Mouse (Mus musculus) cerebellum, adult 11 months (tissue): ENCODE results near the gene Mknk1.

Experiments used
- DNase-seq: peaks from one replicate; pipeline ENCODE4 v3.0.0; 2022

Gene Mknk1

DNA sequence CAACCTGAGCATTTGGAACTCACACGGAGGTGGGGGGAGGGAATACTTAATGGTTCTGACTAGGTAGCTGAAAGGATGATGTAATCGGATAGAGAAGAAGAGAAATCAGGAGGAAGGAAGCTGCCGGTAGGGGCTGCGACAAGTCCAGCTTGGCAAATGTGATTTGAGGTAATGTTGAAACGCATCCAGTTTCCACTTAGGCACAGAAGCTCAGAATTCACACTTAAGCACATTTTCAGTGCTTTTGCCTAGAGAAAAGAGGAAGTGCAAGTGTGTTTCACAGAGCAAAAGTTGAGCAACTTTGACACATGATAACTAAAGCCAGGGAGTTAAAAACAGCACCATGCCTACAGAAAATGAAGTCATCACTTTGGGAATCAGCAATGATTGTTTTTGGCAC is 8.4 kb downstream of the Mknk1 start:
- DNase-seq = no peak

DNA sequence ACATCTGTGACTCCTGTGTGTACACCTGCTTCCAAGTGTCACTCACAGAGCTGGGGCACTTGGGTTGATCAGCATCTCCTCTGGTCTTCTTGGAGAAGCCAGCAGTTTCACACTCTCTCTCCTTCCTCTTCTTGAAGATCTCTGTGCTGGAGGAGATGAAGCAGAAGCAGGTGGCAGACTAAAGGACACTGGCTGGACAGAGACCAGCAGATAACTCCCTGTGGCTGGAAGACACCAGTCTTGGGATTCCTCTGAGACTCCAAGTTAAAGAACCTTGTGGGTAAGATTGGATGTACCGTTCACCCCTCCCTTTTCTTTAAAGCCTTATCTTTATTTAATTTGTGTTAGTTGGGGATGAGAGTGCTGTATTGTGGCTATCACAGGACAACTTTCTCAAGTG is 9.1 kb downstream of the Mknk1 start:
- DNase-seq = no peak

DNA sequence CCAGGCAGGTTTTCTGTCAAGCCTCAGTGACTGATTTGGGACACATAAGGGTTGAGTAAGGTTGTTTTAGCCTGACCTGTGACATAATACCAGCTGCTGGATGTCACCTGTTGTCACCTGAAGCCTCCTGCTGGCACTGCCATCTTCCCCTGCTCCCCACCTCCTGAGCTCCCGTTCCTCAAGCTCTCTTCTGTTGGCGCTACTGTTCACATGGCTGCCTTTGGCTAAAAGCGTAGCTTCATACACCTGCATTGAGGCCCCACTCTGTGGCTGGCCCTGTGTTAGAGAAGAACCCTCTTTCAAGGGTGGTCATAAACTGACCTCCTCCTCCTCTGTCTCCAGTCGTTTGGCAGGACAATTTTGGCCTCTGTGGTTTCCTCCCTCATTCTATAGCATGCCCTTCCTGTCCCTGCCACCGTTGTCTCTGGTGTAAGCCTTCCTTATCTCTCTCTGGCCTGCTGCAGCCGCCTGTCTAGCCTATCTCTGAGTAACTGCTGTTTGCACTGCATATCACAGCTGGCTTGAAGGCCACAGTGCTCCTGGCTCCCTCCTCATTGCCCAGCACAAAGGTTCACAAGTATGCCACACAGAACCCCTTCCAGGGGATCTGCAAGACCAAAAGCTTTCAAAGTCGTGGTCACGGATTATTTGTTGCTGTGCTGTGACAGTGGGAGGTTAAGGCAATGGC is 10.1 kb downstream of the Mknk1 start:
- DNase-seq = no peak

DNA sequence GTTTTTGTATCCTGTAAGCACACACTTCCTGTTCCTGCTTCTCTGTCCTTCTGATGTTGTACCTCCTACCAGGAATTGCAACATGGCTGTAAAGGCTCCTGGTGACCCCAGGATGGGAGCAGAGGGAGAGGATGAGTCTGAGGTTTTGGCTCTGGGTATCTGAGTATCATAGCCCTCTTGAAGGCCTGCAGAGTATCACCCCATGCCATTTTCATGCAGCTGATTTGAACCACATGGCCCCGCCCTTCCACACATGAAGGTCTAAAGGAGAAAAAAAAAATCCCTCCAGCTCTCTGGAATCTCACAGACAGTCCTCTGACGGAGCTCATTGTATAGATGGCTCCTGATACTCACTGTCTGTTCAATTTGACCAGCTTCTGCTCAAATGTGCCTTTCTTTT is 11.1 kb downstream of the Mknk1 start:
- DNase-seq = no peak

- DNase-seq = no peak
These were observed 11.6 kb downstream of the Mknk1 start for GRCm38 (mm10) chr4:115850631-115851030.

- no peak for DNase-seq
These were observed 12.6 kb downstream of the Mknk1 start for GRCm38 (mm10) chr4:115851569-115851968.

DNA sequence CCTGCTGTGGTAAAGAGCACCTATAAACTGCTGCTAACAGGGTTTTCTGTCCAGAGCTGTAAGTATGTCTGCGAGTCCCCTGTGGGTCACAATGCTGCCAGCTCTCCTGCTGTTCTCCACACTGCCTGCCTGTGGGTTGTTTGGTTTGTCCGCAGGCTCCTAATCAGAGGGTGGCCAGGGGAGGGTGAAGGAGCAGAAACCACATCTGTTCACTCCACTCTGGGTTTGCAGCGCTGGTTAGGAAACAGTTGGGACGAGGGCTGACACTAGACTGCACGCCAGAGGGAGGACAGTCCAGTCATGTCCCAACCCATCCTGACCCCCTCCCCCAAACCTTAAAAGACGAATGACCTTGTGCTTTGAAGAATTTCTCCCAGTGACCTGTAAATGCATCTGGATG is 16.1 kb downstream of the Mknk1 start:
- DNase-seq = no peak

- DNase-seq = no peak
These were observed 16.6 kb downstream of the Mknk1 start for GRCm38 (mm10) chr4:115855609-115856008.

DNA sequence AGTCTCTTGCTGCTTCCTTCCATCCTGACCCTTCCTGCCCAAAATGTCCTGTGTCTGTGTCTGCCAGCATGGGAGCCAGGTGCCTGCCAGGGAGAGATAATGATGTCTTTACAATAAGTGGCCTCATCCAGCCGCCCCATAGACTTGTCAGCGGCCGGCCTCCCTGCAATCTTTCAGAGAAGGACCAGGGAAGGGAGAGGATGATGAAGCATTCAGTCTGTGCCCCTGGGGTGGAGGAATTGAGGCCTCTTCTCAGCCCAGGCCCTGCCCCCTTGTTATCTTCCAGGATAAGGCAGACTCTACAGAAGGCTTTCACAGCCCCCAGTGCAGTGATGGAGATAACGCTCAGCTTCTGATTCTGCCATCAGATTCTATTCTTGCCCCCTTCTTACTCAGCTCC is 17.3 kb downstream of the Mknk1 start:
- DNase-seq = no peak

GRCm38 (mm10) chr4:115857293-115857883 is 18.4 kb downstream of the Mknk1 start:
- DNase-seq = no peak

DNA sequence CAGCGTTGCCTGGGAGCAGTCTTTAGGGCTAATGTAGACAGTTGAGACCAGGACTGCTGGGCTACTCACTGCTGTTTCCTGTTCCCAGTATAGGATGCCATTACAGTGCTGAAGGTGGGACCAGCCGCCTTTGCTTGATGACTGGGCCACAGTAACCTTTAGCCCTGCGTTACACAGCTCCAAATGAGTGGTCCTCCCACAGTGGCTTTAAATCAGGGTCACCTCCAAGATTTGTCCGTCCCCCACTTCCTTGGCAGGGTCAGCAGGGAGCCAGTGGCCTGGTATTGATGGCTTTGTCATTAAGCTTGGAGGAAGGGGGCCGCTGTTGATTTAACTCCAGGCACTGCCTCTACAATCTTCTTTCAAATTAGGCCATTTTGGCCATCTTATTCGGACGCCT is 24.4 kb downstream of the Mknk1 start:
- no peak for DNase-seq

- no peak for DNase-seq
These were observed 24.9 kb downstream of the Mknk1 start for GRCm38 (mm10) chr4:115863880-115864279.

DNA sequence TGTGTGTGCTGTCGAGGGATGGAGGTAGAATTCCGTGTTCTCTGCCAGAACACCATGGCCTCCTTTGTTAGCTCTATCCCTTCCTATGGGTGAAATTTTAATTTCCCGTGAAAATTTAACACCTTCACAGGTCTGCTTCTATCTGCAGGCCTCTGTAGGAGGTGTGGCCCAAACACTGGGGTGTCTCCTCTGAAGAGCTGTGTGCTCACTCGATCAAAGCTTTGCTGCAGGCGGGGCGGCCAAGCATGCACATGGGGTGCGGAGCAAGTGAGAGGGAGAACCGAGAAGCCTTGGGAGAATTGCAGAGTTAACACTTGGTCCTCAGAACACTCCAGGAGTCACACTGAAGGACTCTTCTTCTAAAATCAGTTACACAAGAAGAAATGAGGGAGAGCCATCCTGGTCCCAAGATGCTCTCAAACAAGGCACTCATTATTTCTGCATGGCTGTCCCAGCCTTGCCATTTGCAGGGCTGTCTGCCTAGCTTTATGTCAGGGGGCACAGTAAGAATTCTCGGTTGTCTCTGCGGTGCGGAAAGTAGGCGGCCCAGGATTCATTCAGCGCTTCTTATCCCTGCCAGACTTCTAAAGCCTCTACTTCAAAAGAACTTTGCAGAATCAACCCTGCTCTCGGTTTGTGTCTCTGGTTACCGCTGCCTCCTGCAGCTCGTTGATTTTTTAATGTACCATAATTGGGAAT is 30.7 kb downstream of the Mknk1 start:
- no peak for DNase-seq

DNA sequence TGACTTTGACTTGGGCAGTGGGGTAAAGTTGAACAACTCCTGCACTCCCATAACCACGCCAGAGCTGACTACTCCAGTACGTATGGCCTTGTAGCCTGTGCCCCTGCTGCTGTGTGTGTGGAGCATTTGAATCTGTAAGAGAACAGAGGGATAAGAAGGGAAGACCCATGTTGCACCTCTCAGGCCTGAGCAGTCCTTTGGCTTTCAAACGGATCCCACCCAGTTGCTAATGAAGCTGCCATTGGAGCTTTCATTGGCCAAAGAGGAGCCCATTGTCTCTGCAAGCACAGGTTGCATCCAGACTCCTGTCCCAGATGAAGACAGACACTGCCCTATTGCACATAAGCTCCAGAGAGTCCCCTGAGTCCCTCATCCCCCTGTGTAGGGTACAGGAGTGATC is 34.2 kb downstream of the Mknk1 start:
- DNase-seq = no peak

DNA sequence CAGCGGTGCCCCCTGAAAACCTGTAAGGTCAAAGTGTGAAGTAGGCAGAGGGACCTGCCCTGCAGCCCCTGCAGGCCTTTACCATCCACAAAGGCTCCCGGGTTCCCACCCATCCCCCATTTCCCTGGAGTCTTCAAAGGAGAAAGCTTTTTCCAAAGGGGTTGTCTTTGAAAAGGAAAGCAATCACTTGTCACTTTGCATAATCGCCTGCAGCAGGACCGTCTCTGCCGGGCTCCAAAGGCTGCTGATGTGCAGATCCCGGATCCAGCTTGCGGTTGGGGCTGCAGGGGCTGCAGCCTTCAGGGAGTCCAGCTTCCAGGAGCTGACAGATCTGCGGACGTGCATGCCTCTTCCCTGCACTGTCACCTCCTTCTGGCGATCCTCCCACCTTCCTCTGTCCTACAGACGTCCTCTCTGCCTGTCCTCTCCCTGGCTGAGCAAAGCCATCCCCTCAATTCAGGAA is 39.2 kb downstream of the Mknk1 start:
- no peak for DNase-seq

DNA sequence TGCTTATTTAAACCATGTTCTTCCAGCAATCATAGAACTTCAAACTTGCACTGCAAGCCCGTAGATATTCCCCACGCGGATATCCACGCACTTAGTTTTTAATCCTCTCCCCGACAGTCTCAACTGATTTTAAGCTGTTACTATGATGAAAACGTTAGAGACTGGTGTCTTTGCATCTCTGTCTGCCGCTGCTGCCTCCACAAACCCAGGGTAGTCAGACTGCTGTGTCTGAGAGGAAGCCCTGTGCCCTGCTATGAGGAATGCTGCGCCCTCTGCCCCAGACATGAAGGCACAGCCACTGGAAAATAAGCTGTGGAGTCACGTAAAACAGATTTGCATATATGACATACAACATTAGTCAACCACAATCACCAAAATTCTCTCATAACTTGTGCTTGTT is 39.8 kb downstream of the Mknk1 start:
- DNase-seq = no peak

DNA sequence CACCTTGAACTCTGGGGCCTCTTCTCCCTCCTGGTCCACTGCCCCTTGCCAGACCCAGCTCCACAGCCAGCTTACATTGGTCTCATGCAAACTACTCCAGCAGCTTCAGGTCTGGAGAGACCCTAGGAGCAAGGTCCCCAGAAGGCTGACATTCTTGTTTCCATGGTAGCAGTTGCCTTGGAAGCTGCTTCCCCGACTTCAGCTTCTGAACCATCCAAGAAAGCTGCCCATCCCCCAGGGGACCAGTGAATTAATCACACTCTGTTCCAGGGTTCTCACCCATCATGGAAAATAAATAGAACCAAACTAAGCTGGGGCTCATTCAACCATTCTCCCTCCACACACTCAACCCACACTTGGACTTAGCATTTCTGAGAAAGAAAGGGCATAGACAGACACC is 42.2 kb downstream of the Mknk1 start:
- no peak for DNase-seq

GRCm38 (mm10) chr4:115882195-115882594 is 43.2 kb downstream of the Mknk1 start:
- DNase-seq = no peak

DNA sequence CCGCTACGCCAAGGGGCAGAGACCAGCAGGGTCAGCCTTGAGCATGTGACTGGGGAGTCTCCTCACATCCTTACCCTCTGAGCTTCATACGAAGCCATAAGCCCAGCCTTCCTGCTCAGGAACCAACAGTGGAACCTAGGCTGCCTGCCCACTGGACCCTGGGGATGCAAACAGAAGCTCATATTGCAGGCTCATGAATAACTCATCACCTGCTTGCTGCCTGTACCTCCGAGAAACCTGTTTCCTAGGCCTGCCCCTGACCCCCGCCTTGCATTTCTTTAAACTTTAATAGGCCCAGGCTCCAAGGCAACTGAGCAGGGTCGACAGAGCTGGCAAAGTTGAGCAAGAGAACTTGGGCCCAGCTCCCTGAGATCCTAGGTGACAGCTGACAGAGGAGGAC is 45.0 kb downstream of the Mknk1 start, which contains the start of gene Kncn:
Gene Kncn (plus strand): TSS at position 379 of the 400 bp plus-strand sequence.
- DNase-seq = no peak

DNA sequence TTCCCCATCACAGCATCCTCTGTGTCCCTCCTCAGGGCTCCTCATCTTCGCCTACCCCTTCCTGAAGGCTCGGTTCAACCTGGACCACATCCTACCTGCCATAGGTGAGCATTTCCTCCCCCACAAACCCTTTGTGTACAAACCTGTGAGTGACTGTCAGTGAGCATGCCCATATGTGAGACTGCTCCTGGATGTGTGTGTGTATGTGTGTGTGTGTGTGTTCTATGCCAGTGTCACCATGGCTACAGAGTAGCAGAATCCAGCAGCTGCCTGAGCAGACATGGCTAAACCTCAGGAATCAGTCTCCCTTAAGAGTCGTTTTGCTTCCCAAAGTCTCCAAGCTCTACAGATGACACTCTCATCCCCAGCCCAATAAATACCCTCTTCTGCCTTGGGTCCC is 46.8 kb downstream of the Mknk1 start:
- DNase-seq = no peak

DNA sequence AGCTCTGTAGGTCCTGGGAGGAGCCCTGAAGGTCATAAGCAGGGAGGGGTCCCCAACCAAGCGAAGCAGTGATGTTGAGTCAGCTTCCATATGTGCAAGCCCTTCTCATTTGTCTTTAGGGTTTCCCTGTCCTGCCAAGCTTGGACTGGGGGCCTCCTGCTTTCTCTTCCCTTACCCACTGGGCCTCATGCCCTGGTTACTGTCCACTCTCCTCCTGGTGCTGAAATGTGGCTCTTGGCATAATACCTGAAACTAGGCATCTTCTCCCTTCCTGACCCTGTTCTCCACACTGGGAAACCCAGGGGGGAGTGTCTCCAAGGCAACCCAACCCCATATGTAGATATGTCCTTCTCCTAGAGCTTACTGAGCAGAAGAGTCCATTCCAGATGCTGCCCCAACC is 47.9 kb downstream of the Mknk1 start:
- no peak for DNase-seq

- DNase-seq = no peak
These were observed 51.1 kb downstream of the Mknk1 start for GRCm38 (mm10) chr4:115890066-115890465.

DNA sequence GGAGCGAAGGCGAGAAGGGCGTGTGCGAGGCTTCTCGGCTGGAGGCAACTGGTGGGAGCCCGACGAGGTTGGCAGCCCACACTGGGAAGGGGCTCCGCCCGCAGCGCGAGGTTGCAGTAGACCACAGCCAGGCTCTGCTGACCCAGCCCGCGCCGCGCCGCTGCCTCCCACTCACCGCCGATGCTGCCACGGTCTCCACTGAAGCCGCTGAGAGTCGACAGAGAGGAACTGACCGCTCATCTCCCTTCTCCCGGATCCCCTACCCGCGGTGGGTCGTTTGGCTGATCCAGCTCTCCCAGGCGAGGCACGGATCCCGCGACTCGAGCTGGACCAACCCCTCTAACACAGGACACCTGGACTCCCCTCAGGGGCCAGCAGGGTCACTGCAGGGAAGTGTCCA is 51.6 kb downstream of the Mknk1 start, which contains the start of gene 6430628N08Rik:
Gene 6430628N08Rik (plus strand): TSS at position 113 of the 400 bp plus-strand sequence.
- no peak for DNase-seq

DNA sequence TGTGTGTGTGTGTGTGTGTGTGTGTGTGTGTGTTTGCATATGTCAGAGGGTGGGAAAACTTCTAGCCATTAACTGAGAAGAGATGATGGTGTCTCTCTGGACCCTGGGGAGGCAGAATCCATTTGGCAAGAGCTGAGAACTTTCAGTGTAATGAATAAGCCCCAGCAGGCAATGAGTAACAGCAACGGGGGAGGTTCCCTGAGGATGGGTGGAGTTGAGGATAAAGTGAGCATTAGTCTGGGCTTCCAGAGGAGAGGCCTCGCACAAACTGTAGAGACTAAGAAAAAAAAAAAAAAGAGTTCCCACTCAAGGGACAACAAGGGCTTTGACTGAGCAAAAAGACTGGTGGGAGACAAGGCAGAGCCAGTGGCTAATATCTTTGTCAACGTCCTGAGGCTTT is 55.3 kb downstream of the Mknk1 start:
- no peak for DNase-seq
